Mouse (Mus musculus): ENCODE results near the gene Gm20532.

GRCm38 (mm10) chr2:26657426-26657825 is 71.0 kb downstream of the Gm20532 start:
- TF ChIP-seq CTCF (IDR thresholded peaks at IDR 0.05; ENCODE audit: borderline replicate concordance, extremely low read depth, insufficient read depth, insufficient read length) (no peak), POLR2A (IDR thresholded peaks at IDR 0.05; ENCODE audit: borderline replicate concordance, extremely low read depth, insufficient read depth, insufficient read length, poor library complexity, severe bottlenecking) (no peak)

Data from brain, embryonic 14.5 days (tissue).